Comparison of ENCODE assay signal across 8 mouse cellular contexts in the genomic region with DNA sequence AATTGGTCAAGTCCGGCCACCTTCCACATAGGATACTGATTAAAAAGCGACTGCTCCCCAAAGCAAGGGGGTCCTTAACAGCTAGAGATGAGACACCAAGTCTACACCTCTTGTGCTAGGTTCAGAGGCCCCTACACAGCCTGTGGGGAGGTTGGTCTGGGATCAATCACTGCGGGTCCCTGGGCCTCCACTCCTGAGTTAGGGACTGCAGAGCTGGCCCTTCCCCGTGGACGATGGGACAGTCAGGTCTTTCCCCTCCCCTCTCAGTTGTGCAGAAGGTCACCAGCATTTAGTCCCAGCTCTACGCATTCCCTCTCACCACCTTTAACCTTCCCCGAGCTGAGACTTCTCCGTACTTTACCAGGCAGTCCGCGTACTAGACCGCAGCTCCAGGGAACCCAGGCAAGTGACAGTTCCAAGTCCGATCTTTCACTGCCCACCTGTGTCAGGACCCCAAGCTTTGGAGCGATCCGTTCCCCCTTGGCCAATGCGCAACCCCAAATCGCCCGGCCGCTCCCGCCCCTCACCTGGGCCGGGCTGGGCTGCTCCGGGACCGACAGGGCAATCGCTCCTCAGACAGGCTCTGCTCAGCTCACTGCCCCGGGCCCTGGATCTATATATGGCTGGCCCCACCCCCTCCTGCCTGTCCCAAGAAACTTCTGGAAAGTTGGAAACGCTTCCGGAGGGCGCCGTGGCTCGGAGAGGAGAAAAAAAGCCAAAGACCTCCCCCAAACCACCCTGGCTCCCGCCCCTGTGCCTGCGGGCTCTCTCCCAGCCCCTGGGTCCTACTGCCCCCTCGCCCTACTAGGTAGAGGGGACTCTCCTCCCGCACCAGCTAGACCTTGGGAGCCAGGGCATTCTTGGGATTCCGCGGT. TPM values are rescaled to one million over a fixed set of nuclear protein-coding genes. Genes with fewer than 3 reads are reported as not detected.
A peak's percentile ranks its signal among the peaks of the same experiment; 100 is the strongest.
DNase-seq lines count a peak whose midpoint lies in the region; ATAC-seq and TF ChIP-seq lines count a peak whose summit lies in the region.

Gene Serpinh1 (minus strand): TSS at position 714 of the 875 bp plus-strand sequence.

- peak; percentile 10 to 42; a peak in 1 of 4 replicates for ATAC-seq in hematopoietic stem cell, adult 5-6 weeks (replicated peaks in 1 of 2; ENCODE audit: insufficient read depth in 1 of 2, low FRiP score in 2 of 2, low TSS enrichment in 1 of 2, low read depth in 1 of 2, poor library complexity in 2 of 2, severe bottlenecking in 2 of 2)

- H3K4me3 ChIP-seq in bone marrow, adult 2 months (replicated peaks; ENCODE audit: control insufficient read depth, low read depth, low read length), result peak within 1 kb of the TSS; percentile 17

- H3K4me1 ChIP-seq in bone marrow, adult 2 months (ENCODE audit: control insufficient read depth, insufficient read depth, low read length), result no peaks in the 10 kb centered on the region; the same call in 1 of the 2 replicates

- TF ChIP-seq CTCF in bone marrow, adult 2 months (IDR thresholded peaks at IDR 0.05; ENCODE audit: control insufficient read depth, insufficient read depth, low read length), result no peak

- peak; percentile 99 for DNase-seq in Muller cell, postnatal 12 days (ENCODE audit: inconsistent ontology term)
- peak; percentile 90 for DNase-seq in forelimb bud, embryonic 11.5 days (ENCODE audit: low read depth, low spot score)
- DNase-seq in layer of hippocampus, postnatal 25 days (ENCODE audit: extremely low spot score in 1 of 2, low spot score in 1 of 2), result peak in 1 of 2 experiments; percentile 32
- peak; percentile 92 for DNase-seq in lung, postnatal 14 days
- peak; percentile 51 for DNase-seq in right cerebral cortex, postnatal 4 days
- no peak for DNase-seq in T-cell, adult 2 months (ENCODE audit: low spot score)

- 6% methylated on average over 35 of the region's 35 CpGs for WGBS in bone marrow, adult 2 months

- H3K27ac ChIP-seq in bone marrow, adult 2 months (ENCODE audit: control insufficient read depth, insufficient read depth, low read depth, low read length, poor library complexity), result no peak within 1 kb of the TSS

- TF ChIP-seq POLR2A in bone marrow, adult 2 months (IDR thresholded peaks at IDR 0.05; ENCODE audit: borderline replicate concordance, control insufficient read depth, low read depth, low read length), result no peak

RNA-seq across cellular contexts. Expression of gene Serpinh1, which starts in this region (rescaled TPM):
- 12.1 and 47.9 TPM in 2 replicates for polyA plus RNA-seq in bone marrow, adult 2 months (2011; ENCODE audit: insufficient read depth, insufficient read length, low replicate concordance, missing spikeins)
- total RNA-seq in hematopoietic stem cell, adult 5-6 weeks (2017), result 3.1 and 5.0 TPM in 2 replicates
- 10 to 100 TPM; 29.1 to 30.3 TPM for total RNA-seq in layer of hippocampus, postnatal 25 days (2021)
